Mouse (Mus musculus) lung, postnatal 25 days (tissue): Measurements from ENCODE around the gene Noc4l.
A peak's percentile ranks its signal among the peaks of the same experiment; 100 is the strongest.

ENCODE experiments used
- DNase-seq: peaks from one replicate; pipeline ENCODE4 v3.0.0; 2022; ENCODE audit warnings: low spot score

The Noc4l gene

GRCm38 (mm10) chr5:110652719-110653648 lies at the start of gene Noc4l, which contains the start of gene Ddx51:
Gene Noc4l, minus strand, starts transcription at chr5:110653417.
Gene Ddx51, plus strand, starts transcription at chr5:110653451.
- DNase-seq, result peak; percentile 94

- no peak for DNase-seq
Observed at GRCm38 (mm10) chr5:110698617-110699016, 45.4 kb upstream of the Noc4l start.

- no peak for DNase-seq
Observed at GRCm38 (mm10) chr5:110682041-110682440, 28.8 kb upstream of the Noc4l start.

- no peak for DNase-seq
Observed at GRCm38 (mm10) chr5:110665486-110666121, 12.4 kb upstream of the Noc4l start.

GRCm38 (mm10) chr5:110664750-110665269 lies 11.6 kb upstream of the Noc4l start:
- no peak for DNase-seq

GRCm38 (mm10) chr5:110664041-110664440 lies 10.8 kb upstream of the Noc4l start:
- no peak for DNase-seq

GRCm38 (mm10) chr5:110659682-110660081 lies 6.5 kb upstream of the Noc4l start:
- DNase-seq, result no peak

- DNase-seq, result peak; percentile 3
Observed at GRCm38 (mm10) chr5:110653686-110654085, 469 bp upstream of the Noc4l start.

- no peak for DNase-seq
Observed at GRCm38 (mm10) chr5:110646377-110646776, 6.8 kb downstream of the Noc4l start.

- peak; percentile 72 for DNase-seq
Observed at GRCm38 (mm10) chr5:110639459-110639858, 13.8 kb downstream of the Noc4l start.

GRCm38 (mm10) chr5:110638306-110639074 lies 14.7 kb downstream of the Noc4l start:
- DNase-seq, result no peak

GRCm38 (mm10) chr5:110635951-110636707 lies 17.1 kb downstream of the Noc4l start:
- peak; percentile 31 for DNase-seq

- no peak for DNase-seq
Observed at GRCm38 (mm10) chr5:110629525-110630120, 23.6 kb downstream of the Noc4l start.

GRCm38 (mm10) chr5:110628156-110628555 lies 25.1 kb downstream of the Noc4l start:
- DNase-seq, result no peak

- no peak for DNase-seq
Observed at GRCm38 (mm10) chr5:110627351-110627750, 25.9 kb downstream of the Noc4l start.

- no peak for DNase-seq
Observed at GRCm38 (mm10) chr5:110624319-110624718, 28.9 kb downstream of the Noc4l start.

- no peak for DNase-seq
Observed at GRCm38 (mm10) chr5:110619226-110619625, 34.0 kb downstream of the Noc4l start.

- no peak for DNase-seq
Observed at GRCm38 (mm10) chr5:110611435-110612158, 41.6 kb downstream of the Noc4l start.

- no peak for DNase-seq
Observed at GRCm38 (mm10) chr5:110610484-110610883, 42.7 kb downstream of the Noc4l start.

GRCm38 (mm10) chr5:110609868-110610267 lies 43.3 kb downstream of the Noc4l start:
- DNase-seq, result no peak
